Mouse (Mus musculus) C2C12 (cell line): Measurements from ENCODE around the gene Gm11549.

Experiments used
- CTCF ChIP-seq: IDR thresholded peaks from one replicate; pipeline ENCODE4 v1.5.1; 2011; ENCODE audit not compliant: control insufficient read depth, insufficient read depth, insufficient read length
- MAX ChIP-seq: IDR thresholded peaks from one replicate; pipeline ENCODE4 v1.6.1; 2011; ENCODE audit warnings: mild to moderate bottlenecking, control low read depth
- MYOG ChIP-seq: IDR thresholded peaks from one replicate; pipeline ENCODE4 v1.6.1; 2011; ENCODE audit not compliant: control insufficient read depth, insufficient read length; ENCODE audit errors: extremely low read depth

GRCm38 (mm10) chr3:36521073-36522060, at the start of gene Gm11549:
- no peak for TF ChIP-seq CTCF
- TF ChIP-seq MAX = no peak
- no peak for TF ChIP-seq MYOG
